Mouse (Mus musculus) small intestine, adult 2 months (tissue): ENCODE measurements around the gene Scaf11. TPM values are rescaled to one million over a fixed set of nuclear protein-coding genes. Genes with fewer than 3 reads are reported as not detected.

Source experiments
- H3K27ac ChIP-seq: fragments of 200-500 bp; 2 replicates; pipeline ENCODE4 v1.5.1; 2012; ENCODE audit warnings: low read depth, low read length, control low read depth, inconsistent platforms; ENCODE audit not compliant: insufficient read depth
- H3K27me3 ChIP-seq: fragments of 200-500 bp; 2 replicates; pipeline ENCODE4 v1.6.1; 2012; ENCODE audit warnings: mild to moderate bottlenecking, moderate library complexity, low read length, inconsistent platforms; ENCODE audit not compliant: control insufficient read depth, insufficient read depth
- H3K36me3 ChIP-seq: fragments of 200-500 bp; 2 replicates; pipeline ENCODE4 v1.6.1; 2012; ENCODE audit warnings: mild to moderate bottlenecking, low read length, control low read depth, inconsistent platforms; ENCODE audit not compliant: control insufficient read depth, insufficient read depth
- H3K4me1 ChIP-seq: fragments of 200-500 bp; 2 replicates; pipeline ENCODE4 v1.6.1; 2012; ENCODE audit warnings: low read length, inconsistent platforms, mixed read lengths; ENCODE audit not compliant: control insufficient read depth, insufficient read depth, insufficient read length
- H3K4me3 ChIP-seq: fragments of 200-500 bp; 2 replicates; pipeline ENCODE4 v1.5.1; 2012; ENCODE audit warnings: low read depth, mild to moderate bottlenecking, control low read depth, inconsistent platforms, low read length, moderate library complexity
- CTCF ChIP-seq: fragments of 200-500 bp; IDR thresholded peaks from 2 replicates; pipeline ENCODE4 v1.5.1; 2012; ENCODE audit warnings: low read depth, mild to moderate bottlenecking, control low read depth, inconsistent platforms, low read length, moderate library complexity, mixed read lengths; ENCODE audit not compliant: insufficient replicate concordance, insufficient read length; ENCODE audit errors: extremely low read depth
- POLR2A ChIP-seq: fragments of 200-500 bp; IDR thresholded peaks from 2 replicates; pipeline ENCODE4 v1.6.1; 2012; ENCODE audit warnings: low read depth, mild to moderate bottlenecking, control low read depth, inconsistent platforms, low read length, moderate library complexity
- WGBS: fragments of 180-500 bp; shearing (Covaris S2); methylation state at CpG from one replicate; pipeline ENCODE4 v1.1.7; 2018; 5-methylcytosine and 5-hydroxymethylcytosine counted together
- polyA plus RNA-seq: library from polyadenylated mRNA; depleted of rRNA; stranded (reverse); fragments of >200 nt; gene quantifications from 2 replicates; pipeline ENCODE4 v1.2.3, GENCODE M21; 2012

The Scaf11 gene
- polyA plus RNA-seq, 1 experiment: 14.2 TPM

DNA sequence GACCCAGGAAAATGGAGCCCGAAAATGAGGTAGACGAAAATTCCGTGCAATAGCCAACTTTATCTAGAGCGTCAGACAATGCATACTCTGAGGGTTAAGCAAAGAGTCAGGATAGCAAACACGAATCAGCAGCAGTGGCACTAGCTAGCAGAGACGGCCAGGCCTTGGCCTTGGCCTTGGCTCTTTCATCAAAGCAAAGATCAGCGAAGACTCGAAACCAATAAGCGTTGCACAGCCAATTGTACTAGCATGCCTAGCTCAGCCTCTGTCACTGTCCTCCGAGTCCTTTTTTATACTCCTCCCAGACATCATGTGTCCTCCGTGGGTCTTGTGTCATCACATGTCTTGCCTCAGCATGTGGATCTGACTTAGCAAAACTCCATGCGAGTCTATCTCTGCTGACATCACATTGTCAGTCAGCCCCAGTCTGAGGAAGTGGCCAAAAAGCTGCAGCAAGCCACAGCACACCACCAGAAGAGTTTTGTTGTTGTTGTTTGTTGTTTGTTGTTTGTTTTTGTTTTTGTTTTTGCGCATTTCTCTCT is 5.8 kb upstream of the Scaf11 start:
- no peak overlapping the region for H3K27ac ChIP-seq

DNA sequence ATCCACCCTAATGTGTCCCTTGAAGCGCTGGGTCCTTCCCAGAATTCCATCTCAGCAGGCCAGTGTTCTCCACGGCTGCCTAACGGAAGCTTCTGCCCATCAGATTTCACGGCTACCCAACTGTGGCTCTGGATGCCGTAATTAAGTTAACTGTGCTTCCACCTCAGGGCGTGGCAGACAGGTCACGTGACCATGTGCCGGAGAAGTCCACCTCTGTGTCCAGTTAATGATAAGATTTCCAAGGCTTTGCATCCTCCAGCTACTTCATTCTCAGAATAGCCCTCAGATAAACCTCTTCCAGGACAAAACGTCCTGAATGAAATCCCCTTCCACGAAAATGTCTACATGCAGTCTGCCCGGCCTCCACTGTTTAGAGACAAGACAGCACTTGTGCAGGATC is 4.4 kb upstream of the Scaf11 start:
- TF ChIP-seq CTCF: no peak
- TF ChIP-seq POLR2A: no peak
- 64% methylated on average over 11 of the region's 11 CpGs for WGBS
- no peaks in the 10 kb centered on the region for H3K36me3 ChIP-seq
- H3K27me3 ChIP-seq: no peaks in the 10 kb centered on the region
- H3K4me3 ChIP-seq: no peak overlapping the region
- no peak overlapping the region for H3K27ac ChIP-seq
- H3K4me1 ChIP-seq: no peaks in the 10 kb centered on the region

More for the DNA sequence above, 5.8 kb upstream of the Scaf11 start:
- 92% methylated on average over 13 of the region's 13 CpGs for WGBS
- no peak overlapping the region for H3K4me3 ChIP-seq
- H3K4me1 ChIP-seq: no peaks in the 10 kb centered on the region
- no peak for TF ChIP-seq CTCF
- TF ChIP-seq POLR2A: no peak
- no peaks in the 10 kb centered on the region for H3K36me3 ChIP-seq
- no peaks in the 10 kb centered on the region for H3K27me3 ChIP-seq

DNA sequence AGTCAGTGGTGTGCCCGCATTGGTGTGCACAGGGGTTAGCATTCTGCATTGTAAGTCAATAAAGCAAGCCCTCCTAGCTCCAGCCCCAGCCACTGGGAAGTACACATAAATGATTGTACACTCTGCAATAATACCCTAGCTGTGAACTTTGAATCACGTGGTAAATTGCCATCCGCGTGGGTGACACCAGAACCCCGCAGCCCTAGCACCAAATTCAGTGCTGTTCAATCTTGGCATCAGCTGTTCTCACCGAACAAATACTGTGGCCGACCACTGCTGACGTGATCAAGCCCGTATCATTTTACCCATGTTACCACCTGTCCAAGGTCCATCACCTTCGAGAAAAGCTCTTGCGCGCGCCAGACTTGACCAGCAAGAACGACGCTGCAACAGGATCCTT is 3.2 kb upstream of the Scaf11 start:
- Histone ChIP-seq H3K36me3 (no peaks in the 10 kb centered on the region), H3K4me3 (no peak overlapping the region), H3K27ac (no peak overlapping the region), H3K4me1 (no peaks in the 10 kb centered on the region), H3K27me3 (no peaks in the 10 kb centered on the region)
- TF ChIP-seq CTCF: no peak
- no peak for TF ChIP-seq POLR2A
- WGBS: 96% methylated on average over 15 of the region's 15 CpGs

DNA sequence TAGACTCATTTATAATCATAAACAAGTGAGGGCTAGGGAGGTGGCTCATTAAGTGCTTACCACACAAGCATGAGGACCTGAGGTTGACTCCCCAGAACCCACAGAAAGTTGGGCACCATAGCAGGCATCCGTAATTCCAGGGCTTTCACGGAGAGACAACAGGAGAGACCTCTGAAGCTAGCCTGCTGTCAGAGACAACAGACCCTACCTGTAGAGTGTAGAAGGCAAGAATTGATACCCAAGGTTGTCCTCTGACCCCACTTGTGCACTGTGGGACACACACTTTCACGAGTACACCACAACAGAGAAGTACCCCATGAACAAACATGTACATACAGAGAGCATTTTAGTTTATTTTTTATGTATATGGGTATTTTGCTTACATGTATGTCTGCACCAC is 2.0 kb upstream of the Scaf11 start:
- no peaks in the 10 kb centered on the region for H3K36me3 ChIP-seq
- TF ChIP-seq CTCF: no peak
- no peak for TF ChIP-seq POLR2A
- no peak overlapping the region for H3K27ac ChIP-seq
- no peaks in the 10 kb centered on the region for H3K4me1 ChIP-seq
- no peaks in the 10 kb centered on the region for H3K27me3 ChIP-seq
- 79% methylated on average over 3 of the region's 3 CpGs for WGBS
- H3K4me3 ChIP-seq: no peak overlapping the region

DNA sequence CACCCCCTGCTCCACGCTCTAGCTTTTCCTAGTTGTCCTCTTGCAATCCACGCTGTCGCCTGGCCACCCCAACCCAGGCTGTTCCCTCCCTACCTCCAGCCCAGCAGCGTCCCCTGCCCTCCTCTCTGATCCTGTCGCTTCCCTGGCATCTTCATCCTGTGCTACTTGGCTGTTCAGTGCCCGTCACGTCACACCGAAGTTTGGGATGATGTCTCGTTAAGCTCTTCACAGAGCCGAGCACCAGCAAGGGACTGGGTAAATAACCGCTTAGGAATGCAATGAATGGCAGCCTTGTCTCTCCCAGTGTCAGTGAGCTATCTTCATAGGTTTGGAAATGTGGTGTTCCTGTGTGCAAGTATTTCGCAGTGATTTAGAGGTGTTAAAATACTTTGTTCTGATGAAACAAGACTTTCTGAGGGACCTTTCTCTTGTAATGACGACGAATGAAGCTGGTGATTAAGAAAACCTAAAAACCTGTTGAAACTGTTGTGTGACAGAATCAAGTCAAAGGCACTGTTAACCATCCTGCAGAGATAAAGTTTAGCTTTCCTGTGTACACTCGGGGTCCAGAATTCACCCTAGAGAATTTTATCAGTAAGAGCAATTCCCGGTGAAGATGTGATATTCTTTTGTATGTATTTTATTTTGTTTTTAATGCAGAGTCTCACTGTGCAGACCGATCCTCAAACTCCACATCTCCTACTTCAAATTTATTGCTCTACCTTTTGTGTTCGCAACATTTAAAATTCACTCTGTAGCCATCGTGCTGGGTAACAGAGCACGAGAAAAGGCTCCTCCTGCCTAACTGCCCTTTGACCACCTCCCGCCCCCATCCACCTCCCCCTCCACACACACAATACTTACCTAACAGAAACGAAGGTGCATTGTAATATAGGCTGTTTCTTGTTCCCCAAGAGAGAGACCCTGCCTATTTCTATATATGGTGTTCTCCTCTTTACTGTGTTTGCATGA is 1.2 kb upstream of the Scaf11 start:
- no peaks in the 10 kb centered on the region for H3K36me3 ChIP-seq
- 5% methylated on average over 22 of the region's 22 CpGs for WGBS
- no peaks in the 10 kb centered on the region for H3K27me3 ChIP-seq
- H3K4me1 ChIP-seq: peaks cover 4% of the 10 kb centered on the region; the same call in 1 of the 2 replicates
- TF ChIP-seq POLR2A (no peak), CTCF (no peak)
- peak overlapping the region; percentile 77 for H3K27ac ChIP-seq
- peak overlapping the region; percentile 81 for H3K4me3 ChIP-seq

DNA sequence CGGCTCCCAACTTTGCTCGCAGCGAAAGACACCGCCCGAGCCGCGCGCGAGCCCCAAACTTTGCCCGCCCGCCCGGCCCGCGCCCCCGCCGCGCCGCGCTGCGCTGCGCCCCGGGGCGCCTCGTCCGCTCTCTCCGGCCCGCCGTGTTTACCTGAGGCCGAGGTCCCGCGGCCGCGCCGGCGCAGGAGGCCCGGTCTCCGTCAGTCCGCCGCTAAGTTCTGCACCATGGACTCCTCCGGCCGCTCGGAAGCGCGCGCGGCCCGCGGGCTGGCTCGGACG is 253 bp downstream of the Scaf11 start:
- 2% methylated on average over 44 of the region's 50 CpGs for WGBS
- no peak for TF ChIP-seq CTCF
- TF ChIP-seq POLR2A: no peak
- no peaks in the 10 kb centered on the region for H3K27me3 ChIP-seq

DNA sequence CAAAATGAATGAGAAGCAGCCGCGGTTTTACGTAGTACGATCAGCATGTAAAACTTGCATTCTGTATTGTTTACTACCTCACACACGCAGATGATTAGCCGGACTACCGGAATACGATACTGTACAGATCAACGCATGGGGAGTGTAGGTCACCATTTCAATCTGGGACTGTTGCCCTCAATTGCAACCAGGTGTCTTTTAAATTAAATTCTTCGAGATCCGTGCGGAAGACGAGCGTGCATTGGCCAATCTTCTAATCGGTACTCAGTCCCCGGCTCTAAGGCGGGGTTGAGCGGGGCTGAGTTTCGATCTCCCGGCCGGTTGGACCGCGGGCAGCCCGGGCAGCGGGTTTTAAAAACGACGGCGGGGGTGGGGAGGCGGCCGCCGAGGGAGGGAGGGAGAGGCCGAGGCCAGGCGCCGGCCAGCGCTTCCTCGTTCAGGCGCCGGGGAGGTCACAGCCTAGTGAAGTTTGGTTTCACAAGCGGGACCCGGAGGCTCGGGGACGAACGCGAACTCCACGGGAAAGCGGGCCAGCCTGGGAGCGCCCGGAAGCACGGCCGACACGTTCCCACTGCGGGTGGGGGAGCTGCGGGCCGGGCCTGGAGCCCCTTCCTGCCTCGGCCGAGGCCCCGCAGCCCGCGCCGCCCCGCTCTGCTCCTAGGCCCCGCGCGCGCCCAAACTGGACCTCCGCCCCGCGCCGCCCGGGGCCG is 747 bp downstream of the Scaf11 start:
- H3K4me3 ChIP-seq: peak overlapping the region; percentile 96
- H3K27me3 ChIP-seq: no peaks in the 10 kb centered on the region
- H3K36me3 ChIP-seq: no peaks in the 10 kb centered on the region
- under 1% methylated on average over 70 of the region's 71 CpGs for WGBS
- peaks cover 6% of the 10 kb centered on the region; the same call in 1 of the 2 replicates for H3K4me1 ChIP-seq
- H3K27ac ChIP-seq: peak overlapping the region; percentile 94
- TF ChIP-seq POLR2A (peak; percentile 44; the same call in 1 of the 2 replicates), CTCF (no peak)

More for the DNA sequence above, 253 bp downstream of the Scaf11 start:
- peaks cover 6% of the 10 kb centered on the region; the same call in 1 of the 2 replicates for H3K4me1 ChIP-seq
- H3K36me3 ChIP-seq: no peaks in the 10 kb centered on the region
- H3K4me3 ChIP-seq: peak overlapping the region; percentile 96
- peak overlapping the region; percentile 94 for H3K27ac ChIP-seq
